Mouse (Mus musculus): ENCODE results near the gene Tmem202. TPM values are rescaled to one million over a fixed set of nuclear protein-coding genes. Genes with fewer than 3 reads are reported as not detected.

Gene Tmem202
- polyA plus RNA-seq (2014; fragmentation: Illumina TruSeq; extraction: RNeasy Lipid Tissue Mini Kit (QIAGEN cat#74804); ENCODE audit: low read depth, low replicate concordance), result 7.0 TPM

DNA sequence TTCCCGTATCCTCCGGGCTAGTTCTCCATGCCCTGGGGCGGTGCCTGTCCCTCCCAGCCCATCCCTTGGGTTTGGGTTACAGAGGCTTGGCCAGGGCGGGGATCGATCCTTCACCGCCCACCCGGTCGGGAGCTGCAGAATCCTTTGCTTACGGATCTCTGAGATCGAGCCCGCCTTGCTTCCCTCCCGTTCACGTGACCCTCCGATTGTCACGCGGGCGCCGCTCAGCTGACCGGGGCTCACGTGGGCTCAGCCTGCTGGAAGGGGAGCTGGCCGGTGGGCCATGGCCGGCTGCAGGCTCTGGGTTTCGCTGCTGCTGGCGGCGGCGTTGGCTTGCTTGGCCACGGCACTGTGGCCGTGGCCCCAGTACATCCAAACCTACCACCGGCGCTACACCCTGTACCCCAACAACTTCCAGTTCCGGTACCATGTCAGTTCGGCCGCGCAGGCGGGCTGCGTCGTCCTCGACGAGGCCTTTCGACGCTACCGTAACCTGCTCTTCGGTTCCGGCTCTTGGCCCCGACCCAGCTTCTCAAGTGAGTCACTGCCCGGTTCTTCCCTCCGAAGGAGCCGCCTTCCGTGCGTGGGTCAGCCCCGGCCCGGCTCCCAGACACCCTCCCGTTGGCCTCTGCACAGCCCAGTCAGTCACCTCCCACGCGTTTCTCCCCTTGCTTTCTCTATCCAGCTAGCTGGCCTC, at the start of gene Tmem202, which contains the start of gene Hexa:
Tmem202 (minus strand) TSS at position 407 of the 697 bp plus-strand sequence.
Hexa (plus strand) TSS at position 100 of the 697 bp plus-strand sequence.

DNA sequence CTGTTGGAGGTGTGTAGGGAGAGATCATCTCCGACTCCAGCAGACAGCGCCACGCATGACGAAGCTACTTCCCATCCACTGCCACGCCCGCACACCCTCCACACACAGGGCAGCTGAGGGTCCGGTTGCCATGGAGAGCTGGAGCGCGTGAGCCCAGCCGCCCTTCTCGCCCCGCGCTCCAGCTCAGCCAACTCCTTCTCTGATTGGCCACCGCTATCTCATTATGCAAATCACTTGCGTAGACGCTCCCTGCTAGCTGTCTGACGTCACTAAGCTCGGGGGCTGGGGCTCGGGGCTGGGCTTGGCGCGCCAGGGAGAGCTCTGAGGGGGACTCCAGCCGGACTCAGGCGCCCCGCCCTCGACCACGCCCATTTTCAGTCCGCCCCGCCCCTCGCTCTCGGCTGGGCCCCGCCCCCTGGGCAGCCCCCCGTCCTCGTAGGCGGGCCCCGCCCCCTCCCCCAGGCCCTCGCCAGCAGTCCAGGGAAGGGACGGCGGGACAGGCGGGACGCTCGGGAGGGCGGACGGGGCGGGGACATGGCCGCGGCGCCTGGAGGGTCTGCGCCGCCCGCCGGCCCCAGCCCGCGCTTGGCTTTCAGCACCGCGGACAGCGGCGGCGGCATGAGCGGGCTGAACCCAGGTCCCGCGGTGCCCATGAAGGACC, 38.3 kb upstream of the Tmem202 start, which contains the start of gene Celf6:
Celf6 (plus strand) TSS at position 74 of the 661 bp plus-strand sequence.

DNA sequence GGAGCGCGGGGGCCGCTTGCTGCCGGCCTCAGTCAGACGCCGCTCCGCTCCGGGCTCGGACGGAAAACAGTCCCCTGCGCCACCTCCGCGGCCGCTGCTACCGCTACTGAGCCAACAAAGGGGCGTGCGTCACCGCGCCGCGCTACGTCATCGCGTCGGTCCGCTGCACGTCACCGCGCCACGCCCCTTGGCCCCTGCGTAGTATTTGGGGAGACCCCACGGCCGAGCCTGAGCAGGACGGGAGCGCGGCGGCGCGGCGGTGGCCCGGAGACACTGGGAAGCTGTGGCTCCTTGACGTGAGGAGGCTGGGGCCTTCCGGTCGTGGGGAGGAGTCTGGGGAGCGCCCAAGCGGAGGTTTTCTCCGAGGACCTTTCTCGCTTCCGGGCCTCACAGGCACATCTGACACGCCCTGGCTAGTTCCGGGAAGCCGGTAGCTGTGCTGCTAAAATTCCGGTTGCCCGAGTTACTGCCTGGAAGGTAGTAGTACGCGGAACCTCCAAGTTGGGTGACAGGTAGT, 53.0 kb downstream of the Tmem202 start, which contains the start of gene Arih1:
Arih1 (minus strand) TSS at position 70 of the 517 bp plus-strand sequence.

Other genes starting within 250 kb of the Tmem202 start
- gene Adpgk, start 248.3 kb downstream of the Tmem202 start, polyA plus RNA-seq (2014; fragmentation: Illumina TruSeq; extraction: RNeasy Lipid Tissue Mini Kit (QIAGEN cat#74804); ENCODE audit: low read depth, low replicate concordance), result 37.1 TPM
- gene Bbs4, start 186.3 kb downstream of the Tmem202 start, polyA plus RNA-seq (2014; fragmentation: Illumina TruSeq; extraction: RNeasy Lipid Tissue Mini Kit (QIAGEN cat#74804); ENCODE audit: low read depth, low replicate concordance), result 21.9 TPM
- gene Arih1, start 53.2 kb downstream of the Tmem202 start, polyA plus RNA-seq (2014; fragmentation: Illumina TruSeq; extraction: RNeasy Lipid Tissue Mini Kit (QIAGEN cat#74804); ENCODE audit: low read depth, low replicate concordance), result 185 TPM
- gene Hexa, start 307 bp downstream of the Tmem202 start, polyA plus RNA-seq (2014; fragmentation: Illumina TruSeq; extraction: RNeasy Lipid Tissue Mini Kit (QIAGEN cat#74804); ENCODE audit: low read depth, low replicate concordance), result 45.4 TPM
- 2.4 TPM for gene Celf6, start 38.1 kb upstream of the Tmem202 start, polyA plus RNA-seq (2014; fragmentation: Illumina TruSeq; extraction: RNeasy Lipid Tissue Mini Kit (QIAGEN cat#74804); ENCODE audit: low read depth, low replicate concordance)
- 24.9 TPM for gene Parp6, start 77.4 kb upstream of the Tmem202 start, polyA plus RNA-seq (2014; fragmentation: Illumina TruSeq; extraction: RNeasy Lipid Tissue Mini Kit (QIAGEN cat#74804); ENCODE audit: low read depth, low replicate concordance)
- gene Pkm, start 116.5 kb upstream of the Tmem202 start, polyA plus RNA-seq (2014; fragmentation: Illumina TruSeq; extraction: RNeasy Lipid Tissue Mini Kit (QIAGEN cat#74804); ENCODE audit: low read depth, low replicate concordance), result 54.8 TPM
- not detected for gene Gramd2, start 140.3 kb upstream of the Tmem202 start, polyA plus RNA-seq (2014; fragmentation: Illumina TruSeq; extraction: RNeasy Lipid Tissue Mini Kit (QIAGEN cat#74804); ENCODE audit: low read depth, low replicate concordance)
- 20.9 TPM for gene Senp8, start 210.9 kb upstream of the Tmem202 start, polyA plus RNA-seq (2014; fragmentation: Illumina TruSeq; extraction: RNeasy Lipid Tissue Mini Kit (QIAGEN cat#74804); ENCODE audit: low read depth, low replicate concordance)
- gene Myo9a, start 211.0 kb upstream of the Tmem202 start, polyA plus RNA-seq (2014; fragmentation: Illumina TruSeq; extraction: RNeasy Lipid Tissue Mini Kit (QIAGEN cat#74804); ENCODE audit: low read depth, low replicate concordance), result 27.8 TPM